Mouse (Mus musculus): ENCODE data around the gene Gja5. TPM values are rescaled to one million over a fixed set of nuclear protein-coding genes. Genes with fewer than 3 reads are reported as not detected.

Gene Gja5
- total RNA-seq (2021), result 1 to 10 TPM; 1.7 to 2.2 TPM
- long read RNA-seq, experiment 1, partial matches to known transcripts, result 0 of 5 reads
- long read RNA-seq, experiment 1, other reads (novel, unspliced or antisense), result 4 of 5 reads
- long read RNA-seq, experiment 2, partial matches to known transcripts, result 0 of 1 reads
- long read RNA-seq, experiment 2, other reads (novel, unspliced or antisense), result 0 of 1 reads

- no peak for DNase-seq
- intact Hi-C loops (cut with DNase I), result no loop called here
Observed at GRCm38 (mm10) chr3:96904393-96904792, at the start of gene Gja5. TSS of gene Gja5 (plus strand) at chr3:96904693.

GRCm38 (mm10) chr3:96855833-96856232 is 48.7 kb upstream of the Gja5 start:
- intact Hi-C loops (cut with DNase I), result no loop called here
- DNase-seq, result peak in 1 of 2 experiments; percentile 5

GRCm38 (mm10) chr3:96860498-96860897 is 44.0 kb upstream of the Gja5 start:
- intact Hi-C loops (cut with DNase I), result no loop called here
- DNase-seq, result peak in 1 of 2 experiments; percentile 12

GRCm38 (mm10) chr3:96867863-96868262 is 36.6 kb upstream of the Gja5 start:
- intact Hi-C loops (cut with DNase I), result no loop called here
- DNase-seq, result peak in 1 of 2 experiments; percentile 3

GRCm38 (mm10) chr3:96868566-96868965 is 35.9 kb upstream of the Gja5 start:
- intact Hi-C loops (cut with DNase I), result no loop called here
- DNase-seq, result peak in 1 of 2 experiments; percentile 10

GRCm38 (mm10) chr3:96869091-96869490 is 35.4 kb upstream of the Gja5 start:
- intact Hi-C loops (cut with DNase I), result no loop called here
- DNase-seq, result no peak

GRCm38 (mm10) chr3:96870270-96870669 is 34.2 kb upstream of the Gja5 start:
- no peak for DNase-seq
- intact Hi-C loops (cut with DNase I), result no loop called here

- intact Hi-C loops (cut with DNase I), result no loop called here
Observed at GRCm38 (mm10) chr3:96871070-96871469, 33.4 kb upstream of the Gja5 start.

GRCm38 (mm10) chr3:96872501-96872900 is 32.0 kb upstream of the Gja5 start:
- intact Hi-C loops (cut with DNase I), result no loop called here
- no peak for DNase-seq

More at GRCm38 (mm10) chr3:96871070-96871469, 33.4 kb upstream of the Gja5 start:
- DNase-seq, result no peak

GRCm38 (mm10) chr3:96874808-96875571 is 29.5 kb upstream of the Gja5 start:
- intact Hi-C loops (cut with DNase I), result no loop called here
- DNase-seq, result no peak

- no peak for DNase-seq
- intact Hi-C loops (cut with DNase I), result no loop called here
Observed at GRCm38 (mm10) chr3:96879536-96879935, 25.0 kb upstream of the Gja5 start.

- intact Hi-C loops (cut with DNase I), result loop anchor here (10.0 kb wide), 1 partner anchor 136 kb away; no protein-coding TSS in a partner anchor
- no peak for DNase-seq
Observed at GRCm38 (mm10) chr3:96880385-96880784, 24.1 kb upstream of the Gja5 start.

- DNase-seq, result no peak
- intact Hi-C loops (cut with DNase I), result loop anchor here (10.0 kb wide), 1 partner anchor 137 kb away; no protein-coding TSS in a partner anchor
Observed at GRCm38 (mm10) chr3:96881557-96881956, 22.9 kb upstream of the Gja5 start.

- no peak for DNase-seq
- intact Hi-C loops (cut with DNase I), result loop anchor here (10.0 kb wide), 1 partner anchor 137 kb away; no protein-coding TSS in a partner anchor
Observed at GRCm38 (mm10) chr3:96882061-96882849, 22.2 kb upstream of the Gja5 start.

- intact Hi-C loops (cut with DNase I), result loop anchor here (10.0 kb wide), 1 partner anchor 139 kb away; no protein-coding TSS in a partner anchor
- DNase-seq, result no peak
Observed at GRCm38 (mm10) chr3:96883690-96884089, 20.8 kb upstream of the Gja5 start.

GRCm38 (mm10) chr3:96902336-96902999 is 2.0 kb upstream of the Gja5 start:
- intact Hi-C loops (cut with DNase I), result no loop called here
- DNase-seq, result no peak

- intact Hi-C loops (cut with DNase I), result no loop called here
- peak; percentile 82 to 87 for DNase-seq
Observed at GRCm38 (mm10) chr3:96904851-96905541, 503 bp downstream of the Gja5 start, which contains the start of gene Gpr89. TSS of gene Gpr89 (minus strand) at chr3:96905346.

- no peak for DNase-seq
- intact Hi-C loops (cut with DNase I), result no loop called here
Observed at GRCm38 (mm10) chr3:96905592-96905991, 1.1 kb downstream of the Gja5 start.

- intact Hi-C loops (cut with DNase I), result no loop called here
- DNase-seq, result no peak
Observed at GRCm38 (mm10) chr3:96920991-96921390, 16.5 kb downstream of the Gja5 start.

- intact Hi-C loops (cut with DNase I), result no loop called here
- no peak for DNase-seq
Observed at GRCm38 (mm10) chr3:96924631-96925030, 20.1 kb downstream of the Gja5 start.

Measured in gastrocnemius, postnatal 36 days (tissue).